Mouse (Mus musculus) erythroblast, embryonic 14.5 days (primary cell): ENCODE measurements around the gene 2310034G01Rik.

Experiments
- GATA1 ChIP-seq: IDR thresholded peaks from 2 replicates; pipeline ENCODE4 v1.6.1; 2012; ENCODE audit warnings: low read length, inconsistent platforms, mixed read lengths
- TAL1 ChIP-seq: IDR thresholded peaks from 3 replicates; pipeline ENCODE4 v1.6.1; 2012; ENCODE audit warnings: low read length, inconsistent platforms, mixed read lengths

DNA sequence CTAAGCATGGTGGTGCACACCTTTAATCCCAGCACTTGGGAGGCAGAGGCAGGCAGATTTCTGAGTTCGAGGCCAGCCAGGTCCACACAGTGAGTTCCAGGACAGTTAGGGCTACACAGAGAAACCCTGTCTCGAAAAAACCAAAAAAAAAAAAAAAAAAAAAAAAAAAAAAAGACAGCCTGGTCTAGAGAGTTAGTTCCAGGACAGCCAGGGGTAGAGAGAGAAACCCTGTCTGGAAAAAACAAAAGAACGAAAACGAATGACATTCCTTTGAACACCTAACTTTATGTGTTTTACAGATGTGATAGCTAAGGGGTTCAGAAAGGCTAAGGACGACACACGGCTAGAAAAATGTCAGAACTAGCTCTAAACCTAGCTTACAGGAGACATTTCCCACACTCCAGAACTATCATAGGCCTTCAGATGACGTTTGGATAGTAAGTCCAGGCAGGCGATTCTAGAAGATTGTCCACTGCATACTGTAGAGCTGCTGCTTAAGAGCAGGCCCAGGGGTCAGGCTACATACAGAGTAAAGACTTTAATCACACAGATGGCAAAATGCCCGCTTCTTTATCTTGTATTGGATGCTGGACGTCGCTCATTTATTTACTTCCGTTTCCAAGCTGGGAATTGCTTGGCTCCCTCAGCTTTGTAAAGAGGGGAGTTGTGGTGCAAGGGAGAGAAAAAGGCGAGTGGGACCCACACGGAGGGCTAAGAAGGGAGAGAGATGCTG lies 2.0 kb downstream of the 2310034G01Rik start:
- TF ChIP-seq GATA1: no peak
- no peak for TF ChIP-seq TAL1
